ENCODE assay signal across 8 mouse cellular contexts in the genomic region with DNA sequence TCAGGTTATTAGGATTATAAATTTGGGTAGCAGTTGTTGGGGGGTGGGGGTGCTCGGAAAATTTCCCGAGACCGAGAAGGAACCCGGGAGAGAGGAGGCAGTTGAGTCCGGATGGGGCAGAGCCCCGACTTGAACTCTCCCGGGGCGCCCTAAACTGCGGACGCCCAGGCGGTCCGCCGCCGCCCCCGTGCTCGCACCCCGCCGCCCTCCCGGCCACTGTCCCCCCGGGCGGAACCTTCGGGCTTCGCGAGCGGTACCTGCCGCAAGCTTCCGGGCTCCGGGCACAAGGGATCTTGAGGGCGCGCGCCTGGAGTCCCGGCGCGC. TPM values are rescaled to one million over a fixed set of nuclear protein-coding genes. Genes with fewer than 3 reads are reported as not detected.
DNase-seq lines count a peak whose midpoint lies in the region; ATAC-seq and TF ChIP-seq lines count a peak whose summit lies in the region.

No protein-coding gene starts in this region.

- H3K9ac ChIP-seq in liver, embryonic 11.5 days (ENCODE audit: low read depth, low read length): peak overlapping the region; percentile 85
- H3K9ac ChIP-seq in stomach, postnatal 0 days (ENCODE audit: low read length): peak overlapping the region; percentile 93

- under 1% methylated on average over 29 of the region's 34 CpGs for WGBS in liver, embryonic 11.5 days
- WGBS in stomach, postnatal 0 days: 0% methylated on average over 15 of the region's 34 CpGs

- H3K4me1 ChIP-seq in testis, adult 2 months (ENCODE audit: control insufficient read depth, insufficient read depth, low read length): peaks cover 30% of the 10 kb centered on the region
- peaks cover 15% of the 10 kb centered on the region for H3K4me1 ChIP-seq in liver, embryonic 11.5 days (replicated peaks; ENCODE audit: control insufficient read depth, insufficient read depth, low read length)
- no peaks in the 10 kb centered on the region for H3K4me1 ChIP-seq in stomach, postnatal 0 days (replicated peaks; ENCODE audit: control insufficient read depth, insufficient read depth)

- H3K4me2 ChIP-seq in liver, embryonic 11.5 days: peak overlapping the region; percentile 99
- peak overlapping the region; percentile 95 for H3K4me2 ChIP-seq in stomach, postnatal 0 days (replicated peaks; ENCODE audit: low read depth)

- no peak for DNase-seq in gastrocnemius, adult 2 months
- DNase-seq in gastrocnemius, adult 8-10 months (ENCODE audit: low spot score in 2 of 2): no peak
- DNase-seq in testis, postnatal 10 days (ENCODE audit: low spot score): no peak
- DNase-seq in liver, embryonic 11.5 days (ENCODE audit: low spot score): no peak
- no peak for DNase-seq in stomach, postnatal 0 days (ENCODE audit: low spot score)
- DNase-seq in thymus, postnatal 25 days: no peak

- peak overlapping the region; percentile 98 for H3K27ac ChIP-seq in gastrocnemius, adult 2 months
- no peak overlapping the region for H3K27ac ChIP-seq in testis, adult 2 months (ENCODE audit: control insufficient read depth, insufficient read depth, low read depth, low read length)
- peak overlapping the region; percentile 79 for H3K27ac ChIP-seq in liver, embryonic 11.5 days (ENCODE audit: low read depth, low read length)
- H3K27ac ChIP-seq in stomach, postnatal 0 days (replicated peaks): peak overlapping the region; percentile 99

- ATAC-seq in liver, embryonic 11.5 days (replicated peaks; ENCODE audit: low FRiP score): peak; percentile 48
- ATAC-seq in stomach, postnatal 0 days (ENCODE audit: low FRiP score, low TSS enrichment): peak; percentile 43
- no peak for ATAC-seq in cerebellum, adult (ENCODE audit: insufficient number of reproducible peaks, low FRiP score, low TSS enrichment)

- peaks cover 2% of the 10 kb centered on the region; the same call in 1 of the 2 replicates for H3K27me3 ChIP-seq in testis, adult 2 months (ENCODE audit: control insufficient read depth, insufficient read depth, low read length)
- peaks cover 36% of the 10 kb centered on the region for H3K27me3 ChIP-seq in liver, embryonic 11.5 days (replicated peaks; ENCODE audit: control insufficient read depth, insufficient read depth, low read length)
- H3K27me3 ChIP-seq in stomach, postnatal 0 days (ENCODE audit: control insufficient read depth, insufficient read depth, low read length): no peaks in the 10 kb centered on the region

- H3K9me3 ChIP-seq in liver, embryonic 11.5 days (ENCODE audit: control insufficient read depth, low read length): no peaks in the 10 kb centered on the region
- H3K9me3 ChIP-seq in stomach, postnatal 0 days (ENCODE audit: control insufficient read depth, low read length): no peaks in the 10 kb centered on the region

- no peak for TF ChIP-seq POLR2A in testis, adult 2 months (IDR thresholded peaks at IDR 0.05; ENCODE audit: control insufficient read depth, low read depth, low read length)

- no peak for TF ChIP-seq CTCF in gastrocnemius, adult 2 months (IDR thresholded peaks at IDR 0.05)
- no peak for TF ChIP-seq CTCF in testis, adult 2 months (IDR thresholded peaks at IDR 0.05; ENCODE audit: control insufficient read depth, insufficient read depth, insufficient replicate concordance, low read depth, low read length)
- no peak for TF ChIP-seq CTCF in stomach, postnatal 0 days (IDR thresholded peaks at IDR 0.05; ENCODE audit: low read depth)

- intact Hi-C loops in gastrocnemius, adult 2 months (cut with DNase I): loop anchor here (2.0 kb wide), 3 partner anchors 94 to 276 kb away; no protein-coding TSS in a partner anchor

- peak overlapping the region; percentile 83 for H3K4me3 ChIP-seq in gastrocnemius, adult 2 months
- H3K4me3 ChIP-seq in testis, adult 2 months (ENCODE audit: control insufficient read depth, low read depth, low read length): peak overlapping the region; percentile 85
- H3K4me3 ChIP-seq in liver, embryonic 11.5 days (ENCODE audit: low read depth, low read length): peak overlapping the region; percentile 78
- peak overlapping the region; percentile 89 for H3K4me3 ChIP-seq in stomach, postnatal 0 days (ENCODE audit: low read depth, low read length)

- TF ChIP-seq EP300 in stomach, postnatal 0 days (optimal IDR thresholded peaks at IDR 0.05): no peak

- no peaks in the 10 kb centered on the region for H3K36me3 ChIP-seq in testis, adult 2 months (ENCODE audit: control insufficient read depth, insufficient read depth, low read length)
- no peaks in the 10 kb centered on the region for H3K36me3 ChIP-seq in liver, embryonic 11.5 days (ENCODE audit: control insufficient read depth, insufficient read depth, low read length)
- no peaks in the 10 kb centered on the region for H3K36me3 ChIP-seq in stomach, postnatal 0 days (ENCODE audit: control insufficient read depth, insufficient read depth, low read length)

RNA-seq across cellular contexts. Expression of a gene that starts 0.7 kb away (rescaled TPM):
- 10 to 100 TPM; 18.0 to 26.9 TPM for total RNA-seq in gastrocnemius, adult 2 months (2021)
- total RNA-seq in gastrocnemius, adult 8-10 months (2022): 10 to 100 TPM in 2 of 4 experiments, 1 to 10 TPM in 2; 7.2 to 37.6 (median 13.4) TPM
- 3.9 and 4.3 TPM in 2 replicates for polyA plus RNA-seq in testis, adult 2 months (2012; rRNA removed)
- polyA plus RNA-seq in liver, embryonic 11.5 days (2014; fragmentation: Nextera tagmentation; extraction: Ambion mirVana): 19.4 and 21.1 TPM in 2 replicates
- 90.4 and 92.3 TPM in 2 replicates for polyA plus RNA-seq in stomach, postnatal 0 days (2015; fragmentation: Nextera tagmentation; extraction: Ambion mirVana)
